Mouse (Mus musculus): ENCODE results near the gene Cdkl1.

DNA sequence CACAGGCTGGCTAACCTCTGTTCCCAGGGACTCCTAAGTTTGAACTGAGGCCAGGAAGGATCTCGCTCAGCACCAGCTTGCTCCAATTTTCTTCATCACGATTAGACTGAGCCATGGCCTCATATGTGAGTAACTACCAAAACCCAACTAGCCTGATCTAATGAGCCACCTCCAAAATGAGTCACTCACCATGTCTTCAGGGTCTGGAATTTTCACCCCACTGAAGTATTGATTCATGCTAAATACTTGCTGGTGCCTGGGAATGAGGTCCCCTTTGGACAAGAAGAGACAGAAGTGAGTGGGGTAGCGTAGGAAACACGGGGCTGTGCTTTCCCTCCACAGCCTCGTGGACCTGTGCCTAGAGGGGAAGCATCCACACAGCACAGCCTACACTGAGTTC lies 37.1 kb downstream of the Cdkl1 start:
- no peak for TF ChIP-seq CTCF (IDR thresholded peaks at IDR 0.05; ENCODE audit: borderline replicate concordance, control insufficient read depth, extremely low read depth, insufficient read depth, low read length, poor library complexity)
- no peak for TF ChIP-seq POLR2A (IDR thresholded peaks at IDR 0.05; ENCODE audit: control insufficient read depth, extremely low read depth, insufficient read depth, low read length, poor library complexity)
